ENCODE assay signal across 11 mouse cellular contexts in the genomic region with DNA sequence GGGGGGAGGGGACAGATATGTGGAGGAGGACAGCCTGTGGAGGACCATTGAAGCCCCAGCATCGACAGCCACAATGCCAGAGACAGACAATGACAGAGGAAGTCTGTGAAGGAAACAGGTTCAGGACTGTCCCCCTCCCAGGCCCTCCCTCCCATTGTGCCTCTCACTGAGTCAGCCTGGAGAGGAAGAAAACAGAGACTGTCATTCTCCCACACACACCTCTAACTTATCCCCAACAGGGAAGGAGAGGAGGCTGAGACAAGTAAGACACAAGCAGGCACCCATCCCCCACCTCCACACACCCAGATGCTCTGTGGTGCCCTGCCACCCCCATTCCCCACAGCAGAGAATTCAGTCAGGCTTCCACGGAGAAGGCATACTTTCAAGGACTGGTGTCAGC.
DNase-seq lines count a peak whose midpoint lies in the region; ATAC-seq and TF ChIP-seq lines count a peak whose summit lies in the region.
"Had no signal": no experiment of that assay in that cellular context is flagged by ENCODE, and none has a peak within 500 bp of the region (broad histone marks: within the 10 kb centered on the region; RNA-seq: fewer than 3 reads in every experiment).

No protein-coding gene starts in this region.

- H3K36me3 ChIP-seq in heart, adult 2 months (ENCODE audit: control insufficient read depth, insufficient read depth, low read length) = no peaks in the 10 kb centered on the region
- H3K36me3 ChIP-seq in lung, embryonic 15.5 days = no peaks in the 10 kb centered on the region
- H3K36me3 ChIP-seq in liver, embryonic 12.5 days = no peaks in the 10 kb centered on the region
- H3K36me3 ChIP-seq: embryonic facial prominence, embryonic 12.5 days; hindbrain, embryonic 13.5 days; stomach, embryonic 15.5 days had no signal

- no peaks in the 10 kb centered on the region for H3K27me3 ChIP-seq in heart, adult 2 months (ENCODE audit: control insufficient read depth, insufficient read depth, low read length)
- no peaks in the 10 kb centered on the region for H3K27me3 ChIP-seq in lung, embryonic 15.5 days
- no peaks in the 10 kb centered on the region for H3K27me3 ChIP-seq in liver, embryonic 12.5 days (replicated peaks)
- H3K27me3 ChIP-seq: embryonic facial prominence, embryonic 12.5 days; hindbrain, embryonic 13.5 days; stomach, embryonic 15.5 days had no signal

- 0 out of 2 replicates have a peak, but pooled peaks have one; percentile 23 for TF ChIP-seq EP300 in heart, adult 2 months (IDR thresholded peaks at IDR 0.05; ENCODE audit: insufficient read depth, low read depth, low read length)

- H3K27ac ChIP-seq in heart, adult 2 months = peak overlapping the region; percentile 15; the same call in 1 of the 2 replicates
- H3K27ac ChIP-seq in lung, embryonic 15.5 days = peak overlapping the region; percentile 29; the same call in 1 of the 2 replicates
- H3K27ac ChIP-seq in brown adipose tissue, adult 24 weeks (replicated peaks; ENCODE audit: low read depth, low read length) = 0 out of 2 replicates have a peak overlapping the region, but pooled peaks have one; percentile 31
- H3K27ac ChIP-seq in liver, embryonic 12.5 days = no peak overlapping the region
- H3K27ac ChIP-seq: embryonic facial prominence, embryonic 12.5 days; hindbrain, embryonic 13.5 days; stomach, embryonic 15.5 days had no signal

- no peaks in the 10 kb centered on the region for H3K9me3 ChIP-seq in lung, embryonic 15.5 days
- no peaks in the 10 kb centered on the region for H3K9me3 ChIP-seq in liver, embryonic 12.5 days (replicated peaks)
- H3K9me3 ChIP-seq: embryonic facial prominence, embryonic 12.5 days; hindbrain, embryonic 13.5 days; stomach, embryonic 15.5 days had no signal

- TF ChIP-seq POLR2A in heart, adult 2 months (IDR thresholded peaks at IDR 0.05; ENCODE audit: insufficient read depth, low read depth, low read length) = no peak

- no peak overlapping the region for H3K4me2 ChIP-seq in lung, embryonic 15.5 days
- H3K4me2 ChIP-seq in liver, embryonic 12.5 days = no peak overlapping the region
- H3K4me2 ChIP-seq: embryonic facial prominence, embryonic 12.5 days; hindbrain, embryonic 13.5 days; stomach, embryonic 15.5 days had no signal

- no peak for TF ChIP-seq CTCF in heart, adult 2 months (IDR thresholded peaks at IDR 0.05)

- peaks cover 15% of the 10 kb centered on the region for H3K4me1 ChIP-seq in heart, adult 2 months (ENCODE audit: control insufficient read depth, insufficient read depth, low read length)
- peaks cover 32% of the 10 kb centered on the region for H3K4me1 ChIP-seq in lung, embryonic 15.5 days
- H3K4me1 ChIP-seq in brown adipose tissue, adult 24 weeks (ENCODE audit: control insufficient read depth, insufficient read depth, insufficient read length, low read length) = peaks cover 12% of the 10 kb centered on the region; the same call in 1 of the 2 replicates
- H3K4me1 ChIP-seq in liver, embryonic 12.5 days = peaks cover 11% of the 10 kb centered on the region
- H3K4me1 ChIP-seq: stomach, embryonic 15.5 days had no signal

- peak; percentile 21; the same call in 1 of the 2 replicates for ATAC-seq in lung, embryonic 15.5 days (ENCODE audit: borderline replicate concordance, extremely low read depth, low FRiP score, low TSS enrichment)
- 0 out of 2 replicates have a peak, but pooled peaks have one; percentile 30 for ATAC-seq in liver, embryonic 12.5 days

- DNase-seq in heart, adult 2 months = peak in 1 of 2 experiments; percentile 21
- DNase-seq in heart, postnatal 25 days (ENCODE audit: low spot score) = no peak
- no peak for DNase-seq in lung, adult 18-20 months
- no peak for DNase-seq in cerebellum, postnatal 10 days
- DNase-seq in spleen, adult 12 weeks (ENCODE audit: low spot score) = no peak

- H3K79me2 ChIP-seq in heart, adult 2 months (replicated peaks; ENCODE audit: control insufficient read depth, insufficient read depth, low read length) = no peaks in the 10 kb centered on the region

- intact Hi-C loops in heart, adult 2 months (cut with DNase I) = no loop called here
- intact Hi-C loops in heart, postnatal 25 days (cut with DNase I) = no loop called here

- no peak overlapping the region for H3K9ac ChIP-seq in heart, adult 2 months (ENCODE audit: low read depth, low read length)
- H3K9ac ChIP-seq in lung, embryonic 15.5 days = no peak overlapping the region
- no peak overlapping the region for H3K9ac ChIP-seq in liver, embryonic 12.5 days
- H3K9ac ChIP-seq: embryonic facial prominence, embryonic 12.5 days; hindbrain, embryonic 13.5 days; stomach, embryonic 15.5 days had no signal

- H3K4me3 ChIP-seq in heart, adult 2 months = no peak overlapping the region
- no peak overlapping the region for H3K4me3 ChIP-seq in lung, embryonic 15.5 days
- no peak overlapping the region for H3K4me3 ChIP-seq in brown adipose tissue, adult 24 weeks (ENCODE audit: insufficient read depth, low read depth, low read length)
- H3K4me3 ChIP-seq in liver, embryonic 12.5 days = no peak overlapping the region
- H3K4me3 ChIP-seq: embryonic facial prominence, embryonic 12.5 days; hindbrain, embryonic 13.5 days; stomach, embryonic 15.5 days had no signal

- WGBS in heart, adult 2 months = 10% methylated on average over 2 of the region's 2 CpGs
- 10% methylated on average over 2 of the region's 2 CpGs for WGBS in lung, embryonic 15.5 days
- WGBS in liver, embryonic 12.5 days (ENCODE audit: insufficient replicate concordance) = 5% methylated on average over 2 of the region's 2 CpGs
